Mouse (Mus musculus) spleen, adult 2 months (tissue): ENCODE measurements around the gene Gng7.

ENCODE experiments used
- CTCF ChIP-seq: fragments of 200-500 bp; IDR thresholded peaks from 2 replicates; pipeline ENCODE4 v1.5.1; 2011; ENCODE audit warnings: mild to moderate bottlenecking, inconsistent platforms; ENCODE audit not compliant: insufficient read depth, insufficient read length, insufficient replicate concordance; ENCODE audit errors: extremely low read depth
- POLR2A ChIP-seq: fragments of 200-500 bp; IDR thresholded peaks from 2 replicates; pipeline ENCODE4 v1.6.1; 2011; ENCODE audit warnings: low read depth, low read length, inconsistent platforms

GRCm38 (mm10) chr10:80991945-80992344, 22.8 kb downstream of the Gng7 start:
- TF ChIP-seq CTCF (no peak), POLR2A (no peak)
